Mouse (Mus musculus) limb, embryonic 14.5 days (tissue): ENCODE data around the gene Zranb1. TPM values are rescaled to one million over a fixed set of nuclear protein-coding genes. Genes with fewer than 3 reads are reported as not detected.

ENCODE experiments used
- ATAC-seq: fragments of 200-750 bp; cut with Nextera tagmentation; 2 replicates; pipeline ENCODE4 v1.8.0; 2017; ENCODE audit warnings: low read depth, moderate number of reproducible peaks, moderate TSS enrichment; ENCODE audit not compliant: low FRiP score
- DNase-seq: peaks from one replicate; pipeline ENCODE4 v3.0.0-alpha.2; 2015; ENCODE audit warnings: low spot score
- H3K27ac ChIP-seq: fragments of 300-500 bp; sonication (generic); replicated peaks from 2 replicates; pipeline ENCODE4 v1.5.1; 2014; ENCODE audit warnings: low read depth, mild to moderate bottlenecking, low read length, moderate library complexity, mixed read lengths
- H3K27me3 ChIP-seq: fragments of 300-500 bp; sonication (generic); 2 replicates; pipeline ENCODE4 v1.6.1; 2014; ENCODE audit warnings: low read length, mixed read lengths; ENCODE audit not compliant: control insufficient read depth, insufficient read depth
- H3K36me3 ChIP-seq: fragments of 300-500 bp; sonication (generic); 2 replicates; pipeline ENCODE4 v1.6.1; 2014; ENCODE audit warnings: mild to moderate bottlenecking, low read length, moderate library complexity, mixed read lengths; ENCODE audit not compliant: control insufficient read depth, insufficient read depth
- H3K4me1 ChIP-seq: fragments of 300-500 bp; sonication (generic); 2 replicates; pipeline ENCODE4 v1.6.1; 2014; ENCODE audit warnings: antibody characterized with exemption, low read length, mixed read lengths; ENCODE audit not compliant: control insufficient read depth, insufficient read depth
- H3K4me2 ChIP-seq: fragments of 300-500 bp; sonication (generic); replicated peaks from 2 replicates; pipeline ENCODE4 v1.6.1; 2014; ENCODE audit warnings: low read depth, mild to moderate bottlenecking, low read length, moderate library complexity; ENCODE audit not compliant: severe bottlenecking
- H3K4me3 ChIP-seq: fragments of 300-500 bp; sonication (generic); replicated peaks from 2 replicates; pipeline ENCODE4 v1.5.1; 2014; ENCODE audit warnings: low read length
- H3K9ac ChIP-seq: fragments of 300-500 bp; sonication (generic); 2 replicates; pipeline ENCODE4 v1.6.1; 2014; ENCODE audit warnings: mild to moderate bottlenecking, low read depth, low read length, moderate library complexity; ENCODE audit not compliant: severe bottlenecking
- H3K9me3 ChIP-seq: fragments of 300-500 bp; sonication (generic); 2 replicates; pipeline ENCODE4 v1.6.1; 2016; ENCODE audit warnings: low read length; ENCODE audit not compliant: control insufficient read depth
- POLR2A ChIP-seq: fragments of 200-500 bp; IDR thresholded peaks from 2 replicates; pipeline ENCODE4 v1.8.0; 2012; ENCODE audit warnings: inconsistent platforms, mild to moderate bottlenecking, moderate library complexity, borderline replicate concordance; ENCODE audit not compliant: insufficient read depth, insufficient read length; ENCODE audit errors: extremely low read depth
- WGBS: fragments of 180-500 bp; shearing (Covaris S2); extraction: QIAGEN DNeasy Blood & Tissue Kit; methylation state at CpG from one replicate; pipeline ENCODE4 v1.1.7; 2014; 5-methylcytosine and 5-hydroxymethylcytosine counted together
- polyA plus RNA-seq, 2 experiments: library from polyadenylated mRNA; depleted of rRNA in 1 of 2; stranded (reverse) in 1 of 2; unstranded in 1 of 2; fragments of >200 nt; fragmentation: Nextera tagmentation in 1 of 2; extraction: Ambion mirVana in 1 of 2; gene quantifications; 2 replicates each; pipeline versions ENCODE4 v1.2.1 to v1.2.3; 2012 to 2014

The Zranb1 gene
- polyA plus RNA-seq, 2 experiments: 18.1 TPM

GRCm38 (mm10) chr7:132898234-132898633 lies 32.7 kb upstream of the Zranb1 start:
- no peaks in the 10 kb centered on the region for H3K9me3 ChIP-seq
- DNase-seq (no peak), ATAC-seq (no peak)
- no peak for TF ChIP-seq POLR2A
- no peak overlapping the region for H3K4me3 ChIP-seq
- WGBS: 90% methylated on average over 2 of the region's 2 CpGs
- H3K27ac ChIP-seq: no peak overlapping the region
- no peak overlapping the region for H3K4me2 ChIP-seq
- no peak overlapping the region for H3K9ac ChIP-seq
- H3K36me3 ChIP-seq: no peaks in the 10 kb centered on the region
- H3K4me1 ChIP-seq: no peaks in the 10 kb centered on the region
- H3K27me3 ChIP-seq: no peaks in the 10 kb centered on the region

- Histone ChIP-seq H3K27me3 (no peaks in the 10 kb centered on the region), H3K36me3 (no peaks in the 10 kb centered on the region), H3K27ac (no peak overlapping the region), H3K9me3 (no peaks in the 10 kb centered on the region), H3K9ac (no peak overlapping the region), H3K4me2 (no peak overlapping the region), H3K4me1 (no peaks in the 10 kb centered on the region), H3K4me3 (no peak overlapping the region)
- no peak for DNase-seq
- no peak for ATAC-seq
- TF ChIP-seq POLR2A: no peak
- 56% methylated on average over 2 of the region's 2 CpGs for WGBS
Observed at GRCm38 (mm10) chr7:132900826-132901531, 30.0 kb upstream of the Zranb1 start.

DNA sequence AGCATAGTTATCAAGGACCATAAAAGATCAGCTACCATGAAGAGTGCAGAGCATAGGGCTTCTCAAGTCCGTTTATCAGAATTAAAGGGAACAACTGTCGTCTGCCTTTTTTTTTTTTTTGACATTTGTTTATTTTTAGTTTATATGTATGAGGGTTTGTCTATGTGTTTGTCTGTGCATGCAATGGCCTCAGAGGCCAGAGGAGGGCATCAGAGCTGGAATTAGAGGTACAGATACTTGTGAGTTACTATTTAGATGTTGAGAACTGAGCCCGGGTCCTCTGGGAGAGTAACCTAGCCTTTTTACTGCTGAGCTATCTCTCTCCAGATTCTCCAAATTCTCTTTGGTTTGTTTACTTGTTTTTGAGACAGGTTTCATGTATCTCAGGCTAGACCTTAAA lies 27.1 kb upstream of the Zranb1 start:
- Histone ChIP-seq H3K9me3 (no peaks in the 10 kb centered on the region), H3K9ac (no peak overlapping the region), H3K27me3 (no peaks in the 10 kb centered on the region), H3K4me1 (no peaks in the 10 kb centered on the region), H3K27ac (no peak overlapping the region), H3K36me3 (no peaks in the 10 kb centered on the region), H3K4me3 (no peak overlapping the region), H3K4me2 (no peak overlapping the region)
- DNase-seq (no peak), ATAC-seq (no peak)
- no peak for TF ChIP-seq POLR2A
- WGBS: 79% methylated on average over 3 of the region's 3 CpGs

- H3K27me3 ChIP-seq: no peaks in the 10 kb centered on the region
- H3K36me3 ChIP-seq: no peaks in the 10 kb centered on the region
- H3K4me1 ChIP-seq: no peaks in the 10 kb centered on the region
- H3K4me2 ChIP-seq: no peak overlapping the region
- ATAC-seq: no peak
- H3K9me3 ChIP-seq: no peaks in the 10 kb centered on the region
- no peak overlapping the region for H3K9ac ChIP-seq
- TF ChIP-seq POLR2A: no peak
- 60% methylated on average over 3 of the region's 3 CpGs for WGBS
- no peak overlapping the region for H3K27ac ChIP-seq
- DNase-seq: no peak
- H3K4me3 ChIP-seq: no peak overlapping the region
Observed at GRCm38 (mm10) chr7:132921971-132922370, 9.0 kb upstream of the Zranb1 start.

DNA sequence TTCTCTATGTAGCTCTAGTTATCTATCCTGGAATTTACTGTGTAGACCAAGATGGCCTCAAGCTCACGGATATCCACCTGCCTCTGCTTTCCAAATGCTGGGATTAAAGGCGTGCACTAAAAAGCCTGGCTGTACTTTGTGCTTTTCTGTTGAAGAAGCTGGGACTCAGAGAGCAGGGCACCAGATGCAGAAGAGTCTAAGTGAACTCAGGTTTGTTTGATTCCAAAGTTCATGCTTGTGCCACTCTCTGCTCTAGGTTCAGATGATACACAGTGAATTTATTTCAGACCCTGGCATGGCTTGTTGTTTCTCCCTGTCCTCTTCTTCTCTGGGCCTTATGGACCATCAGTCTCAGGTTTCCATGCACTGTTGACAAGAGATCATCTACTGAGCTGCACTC lies 5.7 kb upstream of the Zranb1 start:
- DNase-seq (no peak), ATAC-seq (no peak)
- Histone ChIP-seq H3K4me1 (peaks cover 3% of the 10 kb centered on the region; the same call in 1 of the 2 replicates), H3K27ac (no peak overlapping the region), H3K4me2 (no peak overlapping the region), H3K9ac (no peak overlapping the region), H3K4me3 (no peak overlapping the region), H3K9me3 (no peaks in the 10 kb centered on the region), H3K27me3 (no peaks in the 10 kb centered on the region), H3K36me3 (no peaks in the 10 kb centered on the region)
- 76% methylated on average over 2 of the region's 2 CpGs for WGBS
- TF ChIP-seq POLR2A: no peak
